Mouse (Mus musculus) stomach, postnatal 0 days (tissue): Measurements from ENCODE around the gene Ppp1r37.

ENCODE experiments used
- CTCF ChIP-seq: IDR thresholded peaks from 2 replicates; pipeline ENCODE4 v1.5.1; 2016; ENCODE audit warnings: antibody characterized with exemption, low read depth, mild to moderate bottlenecking, moderate library complexity
- EP300 ChIP-seq: optimal IDR thresholded peaks from 2 replicates; pipeline ENCODE3; 2016; ENCODE audit warnings: antibody characterized with exemption

DNA sequence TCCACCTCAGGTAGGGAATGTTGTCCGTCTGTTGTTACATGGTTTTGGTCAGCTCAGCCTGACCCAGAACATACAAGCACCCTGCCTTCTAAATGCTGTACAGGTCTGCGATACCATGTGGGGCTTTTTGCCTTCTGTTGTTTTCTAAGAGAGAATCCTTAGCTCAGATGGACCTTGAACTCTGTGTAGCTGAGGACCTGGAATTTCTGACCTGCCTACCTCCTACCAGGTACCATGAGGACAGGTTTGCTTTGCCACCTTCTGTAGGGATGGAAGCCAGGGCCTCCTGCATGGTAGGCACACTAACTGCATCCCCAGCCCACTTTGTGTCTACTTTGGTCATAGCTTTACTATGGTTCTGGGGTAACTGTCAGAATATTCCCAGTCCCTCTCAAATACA lies 2.9 kb upstream of the Ppp1r37 start:
- TF ChIP-seq EP300 (no peak), CTCF (no peak)
